ENCODE assay signal across 7 mouse cellular contexts in the genomic region with DNA sequence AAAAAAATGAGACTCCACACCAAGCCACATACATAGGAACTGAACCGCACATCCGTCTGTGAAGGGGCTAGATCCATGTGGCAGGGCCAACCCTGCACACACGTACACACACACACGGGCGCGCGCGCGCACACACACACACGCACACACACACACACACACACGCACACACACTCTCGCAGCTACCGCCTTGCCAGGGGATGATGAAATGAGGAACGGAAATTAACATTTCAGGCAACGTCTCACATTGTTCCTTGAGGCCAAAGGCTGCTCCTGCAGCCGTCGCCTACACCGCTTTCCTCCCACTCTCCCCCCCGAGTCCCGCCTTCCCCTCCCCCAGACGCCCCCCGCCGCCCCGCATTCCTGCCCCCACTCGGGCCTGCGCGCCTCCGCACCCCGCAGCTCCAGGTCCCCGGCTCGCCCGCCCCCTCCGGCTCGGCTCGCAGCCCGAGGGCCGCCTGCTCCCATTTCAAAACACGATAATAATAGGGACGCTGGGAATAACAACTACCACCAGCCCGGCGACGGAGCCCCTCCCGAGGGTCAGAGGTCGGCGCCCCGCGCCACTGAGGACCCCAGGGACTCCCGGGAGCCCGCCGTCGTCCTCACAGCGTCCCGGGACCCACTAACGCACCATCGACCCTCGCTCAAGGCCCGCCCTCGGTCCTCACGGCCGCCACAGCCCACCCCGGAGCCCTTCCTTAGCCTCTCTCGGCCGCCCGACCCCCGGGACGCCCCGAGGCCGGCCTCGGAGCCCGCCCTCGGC. TPM values are rescaled to one million over a fixed set of nuclear protein-coding genes. Genes with fewer than 3 reads are reported as not detected.
DNase-seq lines count a peak whose midpoint lies in the region; ATAC-seq lines count a peak whose summit lies in the region.

No protein-coding gene starts in this region.

- peaks cover 52% of the 10 kb centered on the region for H3K4me1 ChIP-seq in midbrain, embryonic 10.5 days

- peak overlapping the region; percentile 99 for H3K27ac ChIP-seq in midbrain, embryonic 10.5 days (replicated peaks)

- H3K36me3 ChIP-seq in midbrain, embryonic 10.5 days, result peaks cover 11% of the 10 kb centered on the region

- peak; percentile 52 for DNase-seq in gastrocnemius, postnatal 14 days
- DNase-seq in left cerebral cortex, postnatal 36 days (ENCODE audit: low spot score in 2 of 2), result peak; percentile 56 to 61
- peak; percentile 72 for DNase-seq in midbrain, embryonic 10.5 days (ENCODE audit: low spot score)
- DNase-seq in skeletal muscle tissue, adult 2 months (ENCODE audit: low read depth, low spot score), result peak; percentile 64

- peak overlapping the region; percentile 93 for H3K4me3 ChIP-seq in midbrain, embryonic 10.5 days

- intact Hi-C loops in gastrocnemius, postnatal 14 days (cut with DNase I; ENCODE audit: low total_unique reads), result no loop called here
- intact Hi-C loops in left cerebral cortex, postnatal 36 days (cut with DNase I), result loop anchor here (2.0 to 5.0 kb wide), 2 partner anchors 39 to 134 kb away; no protein-coding TSS in a partner anchor

- no peaks in the 10 kb centered on the region for H3K27me3 ChIP-seq in midbrain, embryonic 10.5 days (ENCODE audit: low read depth, poor library complexity, severe bottlenecking)

- WGBS in midbrain, embryonic 10.5 days, result under 1% methylated on average over 67 of the region's 71 CpGs

- peak; percentile 14 for ATAC-seq in activated CD4-positive, CD25-positive, alpha-beta regulatory T cell, adult 4 months
- peak; percentile 23; the same call in 1 of the 2 replicates for ATAC-seq in common myeloid progenitor, adult 5-6 weeks (replicated peaks; ENCODE audit: low read depth, poor library complexity, severe bottlenecking)
- ATAC-seq in inflammation-experienced regulatory T-cells, adult 6 months, result peak; percentile 17

- H3K9me3 ChIP-seq in midbrain, embryonic 10.5 days (replicated peaks), result no peaks in the 10 kb centered on the region

RNA-seq across cellular contexts. Expression of a gene that starts 0.9 kb away (rescaled TPM):
- 10 to 100 TPM; 75.8 to 77.3 TPM for polyA plus RNA-seq in activated CD4-positive, CD25-positive, alpha-beta regulatory T cell, adult 4 months (2017; shearing (Covaris generic))
- total RNA-seq in common myeloid progenitor, adult 5-6 weeks (2017), result 82.3 and 90.9 TPM in 2 replicates
- total RNA-seq in gastrocnemius, postnatal 14 days (2021), result 10 to 100 TPM; 40.2 to 43.2 TPM
- polyA plus RNA-seq in inflammation-experienced regulatory T-cells, adult 6 months (2017; shearing (Covaris generic)), result 100 to 1,000 TPM in 1 of 3 experiments, 10 to 100 TPM in 2; 54.0 to 105 (median 84.1) TPM
- 100 to 1,000 TPM; 145 to 177 TPM for total RNA-seq in left cerebral cortex, postnatal 36 days (2021)
- 29.5 TPM in 2 replicates for polyA plus RNA-seq in midbrain, embryonic 10.5 days (2016; fragmentation: Nextera tagmentation; extraction: Ambion mirVana)

RNA-seq across cellular contexts. Expression of a gene that starts 21.6 kb away (rescaled TPM):
- polyA plus RNA-seq in activated CD4-positive, CD25-positive, alpha-beta regulatory T cell, adult 4 months (2017; shearing (Covaris generic)), result 10 to 100 TPM; 11.4 to 21.1 TPM
- 50.3 and 51.8 TPM in 2 replicates for total RNA-seq in common myeloid progenitor, adult 5-6 weeks (2017)
- total RNA-seq in gastrocnemius, postnatal 14 days (2021), result 10 to 100 TPM; 49.0 to 59.2 TPM
- 10 to 100 TPM; 16.5 to 35.2 (median 19.0) TPM for polyA plus RNA-seq in inflammation-experienced regulatory T-cells, adult 6 months (2017; shearing (Covaris generic))
- 10 to 100 TPM; 58.2 to 62.2 TPM for total RNA-seq in left cerebral cortex, postnatal 36 days (2021)
- polyA plus RNA-seq in midbrain, embryonic 10.5 days (2016; fragmentation: Nextera tagmentation; extraction: Ambion mirVana), result 49.5 and 50.9 TPM in 2 replicates

Comparison
In these comparisons a context has a peak if more than half of its experiments do, and no peak if none do; other contexts are left out.
1. Peak in every context shown above with its lines: DNase-seq, ATAC-seq, H3K4me3 ChIP-seq and H3K27ac ChIP-seq.